Mouse (Mus musculus) layer of hippocampus, postnatal 36 days (tissue): ENCODE data around the gene Pla2g16. TPM values are rescaled to one million over a fixed set of nuclear protein-coding genes. Genes with fewer than 3 reads are reported as not detected.

Experiments used
- DNase-seq, 2 experiments: peaks; one replicate each; pipeline ENCODE4 v3.0.0; 2022
- total RNA-seq, 2 experiments: library from RNA; stranded (reverse); gene quantifications; 2 replicates each; pipeline ENCODE4 v1.2.3; 2021

Gene Pla2g16
- 10 to 100 TPM; 28.3 to 28.8 TPM for total RNA-seq

DNA sequence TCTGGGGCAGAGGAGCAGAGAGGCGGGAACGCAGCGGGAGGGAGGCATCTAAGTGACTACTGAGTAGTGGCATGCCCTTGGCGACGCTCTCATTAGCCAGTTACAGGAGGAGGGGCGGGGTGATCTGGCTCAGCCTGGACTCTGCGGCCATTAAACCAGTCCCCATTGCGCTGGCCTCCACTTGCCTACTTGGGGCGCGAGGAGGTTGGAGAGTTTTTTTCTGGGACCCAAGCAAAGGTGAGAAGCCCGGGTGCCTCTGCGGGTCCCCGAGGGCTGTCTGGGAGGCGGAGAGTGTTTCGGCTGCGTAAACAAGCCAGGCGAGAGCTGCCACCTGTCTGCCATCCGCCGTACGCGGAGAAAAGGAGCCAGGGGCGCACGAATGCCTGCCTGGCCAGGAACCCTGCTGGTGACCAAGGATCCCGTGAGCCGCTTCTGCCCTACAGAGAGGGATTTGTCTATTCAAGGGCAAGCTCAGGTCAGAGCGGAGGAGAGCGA is at the start of gene Pla2g16:
TSS of gene Pla2g16 (plus strand) at position 132 of the 495 bp plus-strand sequence.
- peak; percentile 32 to 52 for DNase-seq

DNA sequence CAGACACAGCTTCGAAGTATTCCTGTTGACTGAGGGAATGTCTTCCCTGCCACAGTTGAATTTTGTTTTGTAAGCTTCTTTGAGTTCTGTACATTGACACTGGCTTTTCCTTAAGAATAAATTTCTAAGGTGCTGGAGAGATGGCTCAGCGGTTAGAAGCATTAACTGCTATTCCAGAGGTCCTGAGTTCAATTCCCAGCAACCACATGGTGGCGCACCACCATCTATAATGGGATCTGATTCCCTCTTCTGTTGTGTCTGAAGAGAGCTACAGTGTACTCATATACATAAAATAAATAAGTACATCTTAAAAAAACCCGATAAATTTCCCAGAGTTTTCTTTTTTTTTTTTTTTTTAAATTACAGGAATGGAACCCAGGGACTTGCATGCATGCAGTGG is 49.2 kb upstream of the Pla2g16 start:
- no peak for DNase-seq

DNA sequence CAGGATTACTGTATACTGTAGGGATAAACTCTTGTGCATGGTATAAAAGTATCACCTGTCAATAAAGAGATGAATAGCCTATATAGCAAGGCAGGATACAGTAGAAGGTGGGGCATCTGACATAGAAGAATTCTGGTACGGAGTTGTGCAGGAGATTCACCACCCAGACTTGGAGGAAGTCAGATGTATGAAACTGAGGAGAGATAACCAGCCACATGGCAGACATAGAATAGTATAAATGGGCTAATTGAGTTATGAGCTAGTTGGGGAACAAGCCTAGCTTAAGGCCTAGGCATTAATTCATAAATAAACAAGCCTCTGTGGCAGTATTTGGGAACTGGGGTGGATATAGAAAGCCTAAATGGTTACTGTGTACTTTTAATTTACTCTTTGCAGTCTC is 40.8 kb upstream of the Pla2g16 start:
- no peak for DNase-seq

DNA sequence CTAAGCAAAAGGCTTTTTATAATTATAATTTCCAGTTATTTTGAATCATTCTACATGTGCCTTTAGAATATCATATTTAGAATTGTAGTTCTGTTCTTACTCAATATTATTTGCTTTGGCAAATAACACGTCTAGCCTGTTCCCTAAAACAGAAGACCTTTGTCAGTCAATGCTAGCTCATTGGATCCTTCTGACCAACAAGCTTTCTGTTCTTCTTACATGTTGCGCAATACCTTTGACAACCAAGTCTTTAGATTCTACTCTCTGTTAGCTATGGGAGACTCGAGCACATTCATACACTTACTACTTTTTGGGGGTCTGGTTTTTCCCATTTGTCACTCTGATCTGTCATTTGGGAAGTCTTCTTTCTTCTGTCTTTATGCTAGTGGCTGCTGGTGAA is 35.6 kb upstream of the Pla2g16 start:
- DNase-seq, result no peak

DNA sequence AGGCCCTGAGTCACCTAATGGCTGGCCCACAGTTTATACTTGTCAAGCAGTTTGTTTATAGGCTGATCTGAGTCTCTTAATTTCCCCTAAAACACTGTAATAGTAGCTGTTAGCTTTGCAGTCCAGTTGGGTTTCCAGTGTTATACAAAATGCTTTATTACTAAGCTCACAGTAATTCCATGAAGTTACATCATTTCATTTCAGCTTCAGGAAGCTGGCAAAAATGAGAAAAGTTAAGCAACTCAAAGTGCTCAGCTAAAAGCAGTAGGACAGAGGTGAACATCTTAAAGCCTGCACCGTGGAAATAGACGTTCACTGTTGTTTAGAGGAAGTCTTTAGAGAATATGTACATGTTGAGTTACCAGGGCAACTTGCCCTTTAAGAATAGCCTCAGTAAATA is 34.4 kb upstream of the Pla2g16 start:
- no peak for DNase-seq

DNA sequence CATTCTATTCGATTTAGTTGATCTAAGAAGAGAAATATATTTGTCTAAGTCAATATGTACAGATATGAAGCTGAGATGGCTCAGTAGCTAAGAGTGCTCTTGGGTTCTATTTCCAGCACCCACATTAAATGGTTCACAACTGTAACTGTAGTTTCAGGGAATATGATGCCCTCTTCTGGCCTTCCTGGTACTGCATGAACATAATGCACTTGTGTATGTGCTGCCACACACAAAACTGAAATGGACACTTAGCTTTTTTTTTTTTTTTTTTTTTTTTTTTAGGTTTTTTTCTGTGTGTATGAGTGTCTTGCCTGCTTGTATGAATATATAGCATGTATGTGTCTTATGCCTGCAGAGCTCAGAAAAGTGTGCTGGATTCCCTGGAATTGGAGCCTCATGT is 34.0 kb upstream of the Pla2g16 start:
- DNase-seq, result no peak

DNA sequence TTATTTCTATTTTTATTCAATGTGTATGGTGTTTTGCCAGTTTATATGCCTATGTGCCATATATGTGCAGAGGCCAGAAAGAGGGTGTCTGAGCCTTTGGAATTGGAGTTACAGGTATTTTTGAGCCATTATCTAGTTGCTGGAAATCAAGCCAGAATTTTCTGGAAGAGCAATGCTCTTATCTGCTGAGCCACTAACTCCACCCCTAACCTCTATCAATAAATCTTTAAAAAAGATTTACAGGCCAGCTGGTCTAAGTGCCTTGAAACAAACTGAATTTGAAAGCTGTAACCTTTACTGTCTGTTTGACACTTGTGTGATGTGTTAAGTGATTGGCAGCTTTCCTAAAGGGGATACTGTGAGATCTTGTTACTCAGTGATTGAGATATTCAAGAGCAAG is 33.5 kb upstream of the Pla2g16 start:
- DNase-seq, result no peak

DNA sequence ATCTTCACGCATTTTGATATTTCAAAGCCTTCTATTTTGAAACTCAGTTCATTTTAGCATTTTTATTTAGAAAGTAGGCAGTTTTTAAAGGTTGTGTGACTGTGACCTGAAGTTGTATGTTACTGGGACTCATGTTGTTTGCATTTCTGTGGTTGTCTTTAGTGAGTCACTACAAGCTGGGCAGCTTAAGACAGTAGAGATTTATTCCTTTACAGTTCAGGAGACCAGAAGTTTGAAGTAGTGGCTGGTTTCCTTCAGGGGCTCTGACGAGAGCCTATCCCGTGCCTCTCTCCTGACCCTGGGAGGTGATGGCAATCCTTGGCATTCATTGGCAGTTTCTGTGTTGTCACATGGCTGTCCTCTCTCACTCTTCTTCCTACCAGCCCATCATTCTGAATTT is 32.4 kb upstream of the Pla2g16 start:
- DNase-seq, result no peak

DNA sequence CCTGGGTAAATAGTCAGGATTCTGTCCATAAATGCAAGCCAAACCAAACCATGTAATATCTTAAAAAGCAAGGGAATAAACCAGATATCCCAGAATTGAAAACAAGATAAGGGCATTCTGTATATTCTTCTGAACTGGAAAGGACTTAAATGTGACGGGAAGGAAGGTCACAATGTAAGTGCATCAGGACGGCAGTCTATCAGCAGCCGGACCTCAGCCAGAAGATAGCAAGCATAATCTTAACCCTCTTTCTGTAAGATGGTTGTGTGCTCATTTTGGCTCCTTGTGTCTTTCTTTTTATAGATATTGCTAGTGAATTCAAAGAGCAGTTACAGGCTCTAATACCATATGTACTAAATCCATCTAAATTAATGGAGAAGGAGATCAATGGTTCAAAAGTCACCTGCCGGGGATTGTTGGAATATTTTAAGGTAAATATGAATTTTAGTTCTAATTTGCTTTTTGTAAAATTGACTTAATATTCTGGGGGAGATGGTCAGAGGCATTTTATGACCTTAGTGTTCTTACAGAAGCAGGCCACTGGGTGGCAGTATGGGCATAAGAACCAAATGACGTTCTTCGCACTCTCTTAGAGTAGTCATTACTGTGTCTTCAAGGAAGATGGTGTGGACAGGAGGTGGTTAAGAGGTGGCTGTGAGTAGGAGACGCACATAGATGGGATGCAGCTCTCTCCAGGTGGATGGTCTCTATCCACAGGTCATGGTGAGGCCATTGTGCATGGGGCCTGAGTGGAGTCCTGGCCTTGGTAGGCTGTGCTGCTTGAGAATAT is 28.4 kb upstream of the Pla2g16 start:
- DNase-seq, result peak; percentile 40 to 61

DNA sequence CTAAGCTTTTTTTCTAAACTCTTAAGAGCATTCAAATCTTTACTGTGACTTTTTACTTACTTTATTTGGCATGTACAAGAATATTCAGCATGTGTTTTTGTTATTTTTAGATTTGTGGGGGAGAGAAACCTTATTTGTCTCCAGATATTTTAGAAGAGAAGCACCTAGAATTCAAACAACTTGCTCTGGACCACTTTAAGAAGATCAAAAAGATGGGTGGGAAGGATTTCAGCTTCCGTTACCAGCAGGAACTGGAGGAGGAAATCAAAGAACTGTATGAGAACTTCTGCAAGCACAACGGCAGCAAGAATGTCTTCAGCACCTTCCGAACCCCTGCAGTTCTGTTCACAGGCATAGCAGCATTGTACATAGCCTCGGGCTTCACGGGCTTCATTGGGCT is 25.4 kb upstream of the Pla2g16 start:
- DNase-seq, result no peak

DNA sequence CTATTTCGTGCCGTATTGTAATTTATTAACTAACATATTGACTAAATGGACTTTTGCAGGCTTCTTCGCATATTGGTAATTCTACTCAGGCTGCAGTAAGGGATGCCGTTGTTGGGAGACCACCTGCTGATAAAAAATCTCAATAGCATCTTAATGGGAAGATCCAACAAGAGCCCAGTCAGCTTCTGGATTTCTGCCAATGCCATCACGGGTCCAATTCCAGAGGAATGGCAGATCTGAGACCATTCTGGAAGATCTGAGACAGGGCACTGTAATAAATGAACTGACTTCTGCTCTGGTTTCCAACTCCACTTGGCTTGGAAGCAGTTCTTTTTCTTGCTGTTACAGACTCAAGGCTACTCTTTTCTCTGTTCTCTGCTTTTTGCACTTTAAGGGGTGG is 23.4 kb upstream of the Pla2g16 start:
- no peak for DNase-seq

DNA sequence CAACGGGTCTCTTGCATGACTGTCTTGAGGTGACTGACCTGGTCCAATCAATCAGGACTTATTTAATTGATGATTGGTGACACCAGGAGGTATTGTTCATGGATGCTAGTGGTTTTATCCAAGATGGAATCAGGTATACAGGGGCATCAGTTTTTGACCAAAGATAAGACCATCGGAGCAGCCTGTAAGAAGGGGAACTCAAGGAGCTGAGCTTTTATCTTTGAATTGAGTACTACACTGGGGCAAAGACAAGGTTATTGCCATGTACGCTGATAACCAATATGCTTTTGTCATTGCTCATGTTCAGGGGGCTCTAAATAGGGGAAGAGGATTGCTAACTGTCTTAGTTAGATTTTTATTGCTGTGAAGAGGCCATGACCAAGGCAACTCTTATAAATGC is 8.3 kb upstream of the Pla2g16 start:
- no peak for DNase-seq

DNA sequence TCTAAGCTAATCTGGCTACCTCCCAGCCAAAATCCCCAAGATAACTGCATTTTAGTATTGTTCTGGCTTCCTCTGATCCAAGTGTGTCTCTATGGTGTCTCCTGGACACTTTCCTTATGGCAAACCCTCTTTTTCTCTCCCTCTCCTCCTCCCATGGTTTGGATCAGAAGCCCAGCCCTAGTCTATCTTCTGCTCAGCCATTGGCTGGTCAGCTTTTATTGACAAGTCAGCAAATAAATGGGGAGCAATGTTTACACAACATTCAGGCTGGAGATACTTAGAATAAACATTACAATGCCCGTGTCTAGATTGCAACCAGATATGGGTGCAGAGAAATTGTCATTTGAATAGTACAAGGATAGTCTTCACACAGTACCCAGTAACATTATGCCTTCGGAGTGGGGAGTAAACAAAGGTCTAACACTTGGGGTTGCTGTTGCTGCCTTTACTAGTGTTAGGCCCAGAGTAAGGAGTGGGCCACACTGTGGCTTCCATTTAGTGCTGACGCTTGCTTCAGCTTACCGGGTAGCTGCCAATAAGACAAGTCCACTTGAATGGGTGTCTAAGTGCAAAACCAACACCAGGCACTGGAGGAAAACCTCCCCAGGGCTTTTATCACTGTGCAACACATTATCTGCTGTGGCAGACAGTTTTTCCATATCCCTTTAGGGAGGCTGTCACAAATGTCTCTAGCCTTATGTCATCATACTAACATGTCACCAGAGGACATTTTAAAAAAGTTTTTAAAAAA is 5.5 kb upstream of the Pla2g16 start:
- no peak for DNase-seq

DNA sequence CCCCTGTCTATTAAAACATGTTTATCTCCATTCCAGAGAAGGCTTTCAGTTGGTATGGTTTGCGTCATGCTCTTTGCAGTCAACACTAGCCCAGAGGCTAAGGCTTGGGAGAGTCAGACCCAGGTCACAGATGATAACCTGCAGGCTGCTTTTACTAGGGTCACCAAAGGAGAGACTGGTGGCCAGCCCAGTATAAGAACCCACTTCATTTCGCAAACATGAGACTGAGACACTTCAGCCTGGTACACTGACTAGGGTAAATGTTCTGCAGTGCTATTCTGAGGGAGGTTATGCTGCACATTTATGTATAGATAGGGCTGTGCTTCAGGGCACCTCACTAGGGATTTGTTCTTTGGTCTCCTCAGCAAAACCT is 5.0 kb upstream of the Pla2g16 start:
- no peak for DNase-seq

DNA sequence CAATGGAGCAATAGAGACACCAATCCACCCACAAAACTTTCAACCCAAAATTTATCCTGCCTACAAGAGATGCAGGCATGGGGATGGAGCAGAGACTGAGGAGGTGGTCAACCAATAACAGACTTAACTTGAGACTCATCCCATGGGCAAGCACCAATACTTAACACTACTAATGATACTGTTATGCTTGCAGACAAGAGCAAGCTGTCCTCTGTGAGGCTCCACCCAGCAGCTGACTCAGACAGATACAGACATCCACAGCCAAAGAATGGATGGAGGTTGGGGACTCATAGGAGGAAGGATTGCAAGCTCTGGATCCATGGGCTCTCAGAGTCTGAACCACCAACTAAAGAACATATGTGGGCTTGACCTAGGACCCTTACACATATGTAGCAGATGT is 3.8 kb upstream of the Pla2g16 start:
- DNase-seq, result no peak

DNA sequence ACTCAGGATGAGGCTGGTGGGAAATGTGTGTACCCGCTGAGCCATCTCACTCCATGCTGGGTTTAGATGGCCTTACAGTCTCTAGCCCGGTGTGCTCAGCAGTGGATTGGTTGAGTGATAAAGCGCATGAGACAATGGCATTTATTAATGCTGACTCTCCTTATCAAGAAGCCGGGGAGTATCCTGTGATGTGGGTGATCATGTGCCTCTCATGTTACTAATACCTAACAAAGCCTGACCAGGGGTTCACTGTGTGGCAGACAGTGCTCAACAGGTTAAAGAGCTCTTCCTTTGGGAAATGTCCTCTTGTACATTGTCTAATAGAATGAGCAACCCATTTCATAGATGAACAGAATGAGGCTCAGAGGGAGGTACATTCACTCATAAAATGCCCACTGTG is 2.4 kb upstream of the Pla2g16 start:
- no peak for DNase-seq

DNA sequence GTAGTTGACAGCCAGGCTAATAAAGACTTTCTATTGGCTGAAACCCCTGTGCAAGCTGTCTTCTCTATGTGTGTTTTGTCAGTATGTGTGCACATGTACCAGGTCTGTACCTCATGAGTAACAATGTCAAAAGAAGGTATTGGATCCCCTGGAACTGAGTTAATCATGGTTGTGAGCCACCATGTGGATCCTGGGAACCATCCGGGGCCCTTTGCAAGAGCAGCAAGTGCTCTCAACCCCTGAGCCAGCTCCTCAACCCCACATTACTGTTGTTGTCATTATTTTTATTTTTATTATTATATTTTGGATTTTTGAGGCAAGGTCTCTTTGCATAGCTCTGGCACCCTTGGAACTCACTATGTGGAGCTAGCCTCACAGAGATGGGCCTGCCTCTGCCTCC is 618 bp upstream of the Pla2g16 start:
- no peak for DNase-seq

DNA sequence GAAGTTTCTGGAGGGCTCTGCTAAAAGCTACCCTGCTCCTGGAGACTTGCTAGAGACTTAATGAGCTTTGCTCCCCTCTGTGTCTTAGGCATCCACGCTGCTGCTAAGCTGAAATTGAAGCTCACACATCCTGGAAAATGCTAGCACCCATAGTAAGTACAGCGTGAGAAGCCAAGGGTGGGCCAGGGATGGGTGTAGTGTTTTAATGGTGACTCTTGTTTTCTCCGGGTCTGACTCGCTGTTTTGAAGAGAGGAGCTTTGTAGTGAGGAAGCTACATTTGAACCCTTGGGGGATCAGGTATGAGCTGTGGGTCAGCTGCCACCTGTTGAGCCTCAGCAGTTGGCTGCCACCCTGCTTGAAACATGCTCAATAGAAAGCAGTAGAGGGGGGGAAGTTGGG is 585 bp downstream of the Pla2g16 start:
- no peak for DNase-seq

DNA sequence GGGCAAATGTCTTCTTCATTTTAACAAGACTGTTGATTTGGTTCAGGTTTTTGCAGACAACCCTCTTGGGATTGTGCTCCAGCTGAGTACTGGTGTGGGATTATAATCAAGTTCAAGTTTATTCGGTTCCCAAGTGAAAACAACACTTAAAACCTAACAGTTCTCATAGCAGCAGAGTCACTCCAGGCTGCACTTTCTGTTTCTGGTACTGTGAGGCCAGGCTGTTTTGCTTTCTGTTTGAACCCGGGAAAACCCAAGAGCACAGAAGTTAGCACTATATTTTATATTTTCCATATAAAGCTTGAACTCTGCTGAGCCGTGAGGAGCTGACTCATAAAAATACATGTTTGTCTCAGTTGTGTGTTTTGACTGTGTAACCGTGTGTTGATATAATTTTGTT is 1.4 kb downstream of the Pla2g16 start:
- DNase-seq, result no peak

DNA sequence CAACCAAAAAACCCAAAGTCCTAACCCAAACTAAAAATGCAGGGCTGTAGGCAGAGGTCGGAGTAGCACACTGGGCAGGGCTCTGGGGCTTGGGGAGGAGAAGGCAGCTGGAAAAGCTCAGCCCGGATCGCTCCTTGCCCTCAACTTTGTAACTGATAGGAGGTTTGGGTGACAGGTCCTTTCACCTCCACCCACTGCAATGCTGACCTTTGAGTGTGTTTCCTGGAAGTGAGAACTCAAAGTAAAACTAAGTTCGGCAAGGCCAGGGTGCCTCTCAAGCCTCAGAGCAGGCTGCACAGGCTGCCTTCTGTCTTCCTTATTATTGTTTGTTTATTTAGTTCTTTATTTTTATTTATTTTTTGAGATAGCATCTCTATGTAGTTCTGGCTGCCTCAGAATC is 2.7 kb downstream of the Pla2g16 start:
- DNase-seq, result no peak

DNA sequence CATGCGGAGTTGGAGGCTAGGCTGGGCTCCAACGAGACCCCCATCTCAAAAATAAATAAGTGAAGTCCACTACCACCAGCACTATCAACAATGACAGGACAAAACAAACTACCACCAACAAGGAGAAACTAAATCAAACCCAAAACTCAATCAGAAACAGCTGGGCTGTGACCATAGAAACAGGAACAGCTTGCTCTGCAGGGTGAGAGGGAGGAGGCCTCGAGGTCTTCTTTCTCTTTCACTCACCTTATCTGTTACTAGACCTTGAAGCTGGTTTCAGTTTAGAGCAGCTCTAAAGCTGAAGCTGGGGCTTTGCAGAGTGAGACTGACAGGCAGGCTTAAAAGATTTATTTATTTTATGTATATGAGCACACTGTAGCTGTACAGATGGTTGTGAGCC is 4.2 kb downstream of the Pla2g16 start:
- no peak for DNase-seq

DNA sequence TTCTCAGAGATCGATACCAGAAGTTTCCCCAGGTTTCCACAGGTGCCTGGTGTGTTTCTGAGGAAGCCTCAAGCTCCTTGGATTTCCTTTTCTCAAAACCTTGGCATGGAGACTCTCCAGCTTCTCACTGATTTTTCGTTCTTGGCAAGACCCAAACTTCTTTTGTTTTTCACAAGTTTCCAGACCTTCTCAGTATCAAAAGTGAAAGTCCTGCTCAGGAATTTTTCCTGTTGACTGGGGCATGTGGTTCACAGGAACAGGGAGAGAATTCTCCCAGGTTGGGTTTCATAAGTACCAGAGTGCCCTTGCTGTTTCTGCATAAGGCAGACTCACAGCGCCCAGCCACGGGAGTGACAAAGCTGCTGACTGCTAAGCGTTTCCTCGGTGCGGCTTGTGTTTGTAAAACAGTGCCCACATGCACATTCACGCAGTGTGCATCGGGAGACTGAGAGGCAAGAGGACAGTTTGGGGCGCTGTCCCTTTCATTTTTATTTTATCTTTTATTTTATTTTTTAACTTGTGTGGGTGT is 5.4 kb downstream of the Pla2g16 start:
- no peak for DNase-seq

DNA sequence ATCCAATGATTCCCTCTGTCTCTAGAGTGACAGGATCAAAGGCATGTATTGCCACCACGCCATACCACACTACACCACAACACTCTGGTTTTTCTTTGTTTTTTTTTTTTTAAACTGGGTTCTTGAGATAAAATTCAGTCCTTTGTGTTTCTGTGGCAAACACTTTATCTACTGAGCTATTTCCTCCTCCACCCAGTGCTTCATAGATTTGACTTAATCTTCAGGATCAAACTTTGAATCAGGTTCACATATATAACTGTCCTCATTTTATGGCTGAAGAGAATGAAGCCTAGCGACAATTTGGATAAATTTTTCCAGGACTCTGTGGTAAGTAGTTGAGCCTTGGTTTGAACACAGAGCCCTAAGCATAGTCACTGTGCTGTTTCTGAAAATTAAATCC is 6.4 kb downstream of the Pla2g16 start:
- no peak for DNase-seq

DNA sequence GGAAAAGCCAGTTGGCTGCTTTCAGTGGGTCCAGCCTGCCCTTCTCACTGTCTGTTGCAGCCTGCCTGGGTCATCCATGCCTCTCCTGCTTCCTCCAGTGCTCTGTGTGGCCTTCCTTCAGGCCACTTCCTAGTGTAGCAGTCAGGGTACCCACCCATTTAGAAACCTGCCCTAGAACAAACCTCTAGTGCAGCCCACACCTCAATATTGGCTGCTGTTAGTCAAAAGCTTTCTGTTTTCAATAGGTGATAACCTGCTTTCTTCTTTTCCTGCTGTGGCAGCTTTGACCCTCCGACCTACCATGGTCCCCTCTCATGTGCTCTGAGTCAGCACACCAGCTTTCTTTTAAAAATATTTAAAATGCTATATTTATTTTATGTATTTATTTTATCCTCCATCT is 7.2 kb downstream of the Pla2g16 start:
- no peak for DNase-seq
